Mouse (Mus musculus) lung, embryonic 16.5 days (tissue): Measurements from ENCODE around the gene Kcnd3. TPM values are rescaled to one million over a fixed set of nuclear protein-coding genes. Genes with fewer than 3 reads are reported as not detected.

ENCODE experiments used
- ATAC-seq: fragments of 200-750 bp; cut with Nextera tagmentation; 2 replicates; pipeline ENCODE4 v1.8.0; 2017; ENCODE audit warnings: low read depth, mild to moderate bottlenecking, moderate library complexity
- H3K27ac ChIP-seq: fragments of 300-500 bp; sonication (generic); 2 replicates; pipeline ENCODE4 v1.5.1; 2014; ENCODE audit warnings: mild to moderate bottlenecking, control low read depth, low read length
- H3K27me3 ChIP-seq: fragments of 300-500 bp; sonication (generic); 2 replicates; pipeline ENCODE4 v1.6.1; 2014; ENCODE audit warnings: low read depth, low read length, mixed read lengths; ENCODE audit not compliant: control insufficient read depth, insufficient read depth
- H3K36me3 ChIP-seq: fragments of 300-500 bp; sonication (generic); 2 replicates; pipeline ENCODE4 v1.6.1; 2014; ENCODE audit warnings: low read length; ENCODE audit not compliant: control insufficient read depth, insufficient read depth
- H3K4me1 ChIP-seq: fragments of 300-500 bp; sonication (generic); replicated peaks from 2 replicates; pipeline ENCODE4 v1.6.1; 2014; ENCODE audit warnings: low read length, mixed read lengths; ENCODE audit not compliant: control insufficient read depth, insufficient read depth
- H3K4me2 ChIP-seq: fragments of 300-500 bp; sonication (generic); 2 replicates; pipeline ENCODE4 v1.6.1; 2014; ENCODE audit warnings: low read depth, low read length, control low read depth
- H3K4me3 ChIP-seq: fragments of 300-500 bp; sonication (generic); 2 replicates; pipeline ENCODE4 v1.5.1; 2014; ENCODE audit warnings: mild to moderate bottlenecking, low read length, control low read depth
- H3K9ac ChIP-seq: fragments of 300-500 bp; sonication (generic); 2 replicates; pipeline ENCODE4 v1.6.1; 2014; ENCODE audit warnings: low read length, control low read depth
- H3K9me3 ChIP-seq: fragments of 300-500 bp; sonication (generic); 2 replicates; pipeline ENCODE4 v1.6.1; 2016; ENCODE audit warnings: low read length; ENCODE audit not compliant: control insufficient read depth
- WGBS: fragments of 180-500 bp; shearing (Covaris S2); extraction: QIAGEN DNeasy Blood & Tissue Kit; methylation state at CpG from one replicate; pipeline ENCODE4 v1.1.7; 2014; 5-methylcytosine and 5-hydroxymethylcytosine counted together
- polyA plus RNA-seq: library from polyadenylated mRNA; unstranded; fragments of >200 nt; fragmentation: Nextera tagmentation; extraction: Ambion mirVana; gene quantifications from 2 replicates; pipeline ENCODE4 v1.2.1, GENCODE M21; 2015

Kcnd3 gene
- polyA plus RNA-seq, 1 experiment from 2014 or later, result 0.26 TPM

DNA sequence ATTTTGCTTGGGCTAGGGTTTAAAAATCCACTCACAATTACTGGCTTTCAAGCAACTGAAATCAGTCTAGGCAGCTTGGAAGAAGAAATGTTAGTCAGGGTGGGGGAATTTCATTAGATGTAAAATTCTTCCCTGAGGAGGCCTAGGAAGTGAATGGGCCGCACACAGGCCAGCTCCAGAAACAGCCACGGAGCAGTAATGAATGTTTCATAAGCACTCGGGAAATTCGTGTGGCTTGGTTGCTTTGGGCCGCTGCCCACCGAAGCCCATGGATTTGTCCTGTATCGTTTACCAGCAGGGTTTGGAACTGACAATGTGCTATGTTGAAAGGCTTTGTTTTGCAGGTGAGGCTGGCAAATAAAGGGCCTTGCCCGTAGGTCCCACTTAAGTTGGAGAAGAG is 114.8 kb downstream of the Kcnd3 start:
- no peaks in the 10 kb centered on the region for H3K9me3 ChIP-seq
- H3K9ac ChIP-seq, result no peak overlapping the region
- H3K27ac ChIP-seq, result no peak overlapping the region
- no peak for ATAC-seq
- H3K4me3 ChIP-seq, result no peak overlapping the region
- no peaks in the 10 kb centered on the region for H3K4me1 ChIP-seq
- 80% methylated on average over 8 of the region's 8 CpGs for WGBS
- no peaks in the 10 kb centered on the region for H3K27me3 ChIP-seq
- no peak overlapping the region for H3K4me2 ChIP-seq
- H3K36me3 ChIP-seq, result no peaks in the 10 kb centered on the region

DNA sequence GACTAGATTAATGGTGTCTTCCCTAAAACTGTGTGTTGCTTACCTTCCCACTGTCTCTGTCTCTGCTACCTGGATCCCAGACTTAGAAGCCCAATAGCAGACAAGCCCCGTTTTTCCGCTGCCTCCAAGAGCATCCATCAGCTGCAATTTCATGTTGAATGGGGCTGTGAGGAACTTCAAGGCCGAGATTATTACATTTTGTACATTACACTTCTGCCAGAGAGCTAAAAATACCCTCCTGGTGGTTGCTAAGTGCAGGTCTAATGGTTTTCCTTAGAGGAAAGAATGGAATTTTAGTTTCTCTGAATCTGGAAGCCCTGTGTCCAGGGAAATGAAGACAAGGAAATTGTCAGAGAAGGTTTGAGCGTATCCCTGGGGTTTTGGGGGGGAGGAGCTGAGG is 115.3 kb downstream of the Kcnd3 start:
- 62% methylated on average over 4 of the region's 4 CpGs for WGBS
- Histone ChIP-seq H3K27ac (no peak overlapping the region), H3K9me3 (no peaks in the 10 kb centered on the region), H3K27me3 (no peaks in the 10 kb centered on the region), H3K36me3 (no peaks in the 10 kb centered on the region), H3K9ac (no peak overlapping the region), H3K4me1 (no peaks in the 10 kb centered on the region), H3K4me3 (no peak overlapping the region), H3K4me2 (no peak overlapping the region)
- ATAC-seq, result no peak

DNA sequence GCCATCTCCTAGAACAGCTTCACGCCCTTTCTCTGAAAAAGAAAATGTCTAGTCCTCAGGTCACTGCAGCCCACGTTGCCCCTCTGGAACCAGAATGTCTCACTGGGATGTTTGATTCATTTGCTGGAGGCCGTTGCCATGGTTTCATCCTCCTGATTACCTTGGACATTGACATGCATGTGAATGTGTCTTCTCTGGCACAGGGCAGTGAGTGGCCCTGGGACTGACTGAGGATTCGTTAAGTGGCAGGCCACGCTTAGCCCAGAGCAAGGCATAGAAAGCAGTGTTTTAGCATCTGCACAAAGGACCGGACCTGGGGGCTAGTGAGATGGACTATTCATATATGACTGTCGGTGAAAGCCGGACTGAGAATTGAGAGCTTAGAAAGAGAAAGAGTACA is 116.3 kb downstream of the Kcnd3 start:
- no peak for ATAC-seq
- no peaks in the 10 kb centered on the region for H3K27me3 ChIP-seq
- 77% methylated on average over 8 of the region's 8 CpGs for WGBS
- no peak overlapping the region for H3K27ac ChIP-seq
- no peaks in the 10 kb centered on the region for H3K4me1 ChIP-seq
- H3K4me3 ChIP-seq, result no peak overlapping the region
- H3K9me3 ChIP-seq, result no peaks in the 10 kb centered on the region
- H3K36me3 ChIP-seq, result no peaks in the 10 kb centered on the region
- no peak overlapping the region for H3K4me2 ChIP-seq
- H3K9ac ChIP-seq, result no peak overlapping the region

GRCm38 (mm10) chr3:105568851-105569250 is 116.7 kb downstream of the Kcnd3 start:
- WGBS, result 64% methylated on average over 9 of the region's 9 CpGs

DNA sequence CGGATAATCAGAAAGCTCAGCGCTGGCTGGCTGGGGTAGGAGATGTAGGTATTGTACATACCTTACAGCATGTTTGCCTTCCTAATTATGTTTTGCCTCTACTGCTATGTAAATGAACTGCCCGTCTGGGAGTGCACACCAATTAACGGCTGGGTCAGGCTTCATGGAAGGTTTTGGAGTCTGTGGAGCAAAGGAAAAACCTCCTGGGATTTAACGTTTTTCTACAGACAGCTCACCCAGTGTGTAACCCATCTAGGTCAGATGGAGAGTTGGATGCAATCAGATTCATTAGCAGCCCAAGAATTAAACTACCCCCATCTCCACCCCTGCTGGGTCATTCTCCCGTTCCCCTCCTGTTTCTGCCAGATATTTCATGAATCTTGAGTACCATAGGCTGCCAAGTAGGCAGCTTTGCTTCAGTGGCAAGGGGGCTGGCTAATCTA is 117.2 kb downstream of the Kcnd3 start:
- WGBS, result 49% methylated on average over 6 of the region's 6 CpGs
- Histone ChIP-seq H3K4me2 (no peak overlapping the region), H3K36me3 (no peaks in the 10 kb centered on the region), H3K4me1 (no peaks in the 10 kb centered on the region), H3K9ac (no peak overlapping the region), H3K9me3 (no peaks in the 10 kb centered on the region), H3K4me3 (no peak overlapping the region), H3K27me3 (no peaks in the 10 kb centered on the region), H3K27ac (no peak overlapping the region)
- no peak for ATAC-seq

More at GRCm38 (mm10) chr3:105568851-105569250, 116.7 kb downstream of the Kcnd3 start:
- Histone ChIP-seq H3K4me1 (no peaks in the 10 kb centered on the region), H3K36me3 (no peaks in the 10 kb centered on the region), H3K9ac (no peak overlapping the region), H3K27ac (no peak overlapping the region), H3K9me3 (no peaks in the 10 kb centered on the region), H3K4me2 (no peak overlapping the region), H3K4me3 (no peak overlapping the region), H3K27me3 (no peaks in the 10 kb centered on the region)
- no peak for ATAC-seq

- no peak for ATAC-seq
- Histone ChIP-seq H3K4me1 (no peaks in the 10 kb centered on the region), H3K27me3 (no peaks in the 10 kb centered on the region), H3K27ac (no peak overlapping the region), H3K4me3 (no peak overlapping the region), H3K9ac (no peak overlapping the region), H3K36me3 (no peaks in the 10 kb centered on the region), H3K9me3 (no peaks in the 10 kb centered on the region), H3K4me2 (no peak overlapping the region)
- 58% methylated on average over 9 of the region's 9 CpGs for WGBS
Observed at GRCm38 (mm10) chr3:105569950-105570349, 117.8 kb downstream of the Kcnd3 start.

GRCm38 (mm10) chr3:105570818-105571217 is 118.7 kb downstream of the Kcnd3 start:
- H3K27ac ChIP-seq, result no peak overlapping the region
- no peaks in the 10 kb centered on the region for H3K27me3 ChIP-seq
- H3K36me3 ChIP-seq, result no peaks in the 10 kb centered on the region
- H3K4me1 ChIP-seq, result no peaks in the 10 kb centered on the region
- WGBS, result 30% methylated on average over 3 of the region's 3 CpGs
- ATAC-seq, result no peak
- no peaks in the 10 kb centered on the region for H3K9me3 ChIP-seq
- no peak overlapping the region for H3K4me2 ChIP-seq
- no peak overlapping the region for H3K4me3 ChIP-seq
- H3K9ac ChIP-seq, result no peak overlapping the region

GRCm38 (mm10) chr3:105571944-105572343 is 119.8 kb downstream of the Kcnd3 start:
- no peak for ATAC-seq
- Histone ChIP-seq H3K27me3 (no peaks in the 10 kb centered on the region), H3K36me3 (no peaks in the 10 kb centered on the region), H3K9me3 (no peaks in the 10 kb centered on the region), H3K4me3 (no peak overlapping the region), H3K4me1 (no peaks in the 10 kb centered on the region), H3K4me2 (no peak overlapping the region), H3K27ac (no peak overlapping the region), H3K9ac (no peak overlapping the region)
- 60% methylated on average over 1 of the region's 1 CpGs for WGBS

GRCm38 (mm10) chr3:105573156-105573555 is 121.0 kb downstream of the Kcnd3 start:
- Histone ChIP-seq H3K27me3 (no peaks in the 10 kb centered on the region), H3K4me1 (no peaks in the 10 kb centered on the region), H3K27ac (no peak overlapping the region), H3K9me3 (no peaks in the 10 kb centered on the region), H3K4me2 (no peak overlapping the region), H3K4me3 (no peak overlapping the region), H3K36me3 (no peaks in the 10 kb centered on the region), H3K9ac (no peak overlapping the region)
- WGBS, result 71% methylated on average over 2 of the region's 2 CpGs
- no peak for ATAC-seq

DNA sequence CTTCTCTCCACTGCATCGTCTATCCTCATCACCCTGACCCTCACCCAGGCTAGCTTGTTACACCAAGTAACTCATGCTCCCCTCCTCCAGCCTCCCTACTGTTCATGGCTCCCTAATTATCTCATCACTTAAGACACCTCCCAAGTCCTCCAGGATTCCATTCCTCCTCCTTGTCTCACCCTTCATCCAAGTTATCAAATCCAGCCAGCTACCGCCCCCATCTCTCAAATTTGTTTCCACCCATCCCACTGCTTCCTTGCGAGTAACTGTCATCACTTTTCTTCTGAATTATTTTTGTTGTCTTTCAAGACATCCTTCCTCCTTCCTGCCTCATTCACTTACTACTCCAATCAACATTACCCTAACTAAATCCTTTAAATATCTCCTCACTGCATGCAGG is 126.2 kb downstream of the Kcnd3 start:
- no peaks in the 10 kb centered on the region for H3K9me3 ChIP-seq
- no peak overlapping the region for H3K4me2 ChIP-seq
- ATAC-seq, result no peak
- H3K9ac ChIP-seq, result no peak overlapping the region
- H3K36me3 ChIP-seq, result no peaks in the 10 kb centered on the region
- no peaks in the 10 kb centered on the region for H3K27me3 ChIP-seq
- H3K4me1 ChIP-seq, result no peaks in the 10 kb centered on the region
- 60% methylated on average over 3 of the region's 3 CpGs for WGBS
- no peak overlapping the region for H3K27ac ChIP-seq
- H3K4me3 ChIP-seq, result no peak overlapping the region
